Mouse (Mus musculus) frontal cortex, postnatal 10 days (tissue): Measurements from ENCODE around the gene Plin3.

Experiments
- DNase-seq, 2 experiments: peaks; one replicate each; pipeline ENCODE4 v3.0.0; 2022; ENCODE audit warnings: low spot score in 2 of 2, mixed read lengths in 1 of 2

The Plin3 gene

GRCm38 (mm10) chr17:56292531-56293222 lies at the start of gene Plin3:
Gene Plin3 (minus strand): TSS chr17:56292873.
- DNase-seq, result no peak

GRCm38 (mm10) chr17:56340717-56341116 lies 48.0 kb upstream of the Plin3 start:
- DNase-seq, result no peak

GRCm38 (mm10) chr17:56338909-56339308 lies 46.2 kb upstream of the Plin3 start:
- DNase-seq, result no peak

GRCm38 (mm10) chr17:56337791-56338190 lies 45.1 kb upstream of the Plin3 start:
- DNase-seq, result no peak

- peak; percentile 44 to 53 for DNase-seq
Observed at GRCm38 (mm10) chr17:56337190-56337589, 44.5 kb upstream of the Plin3 start.

- DNase-seq, result no peak
Observed at GRCm38 (mm10) chr17:56332987-56333386, 40.3 kb upstream of the Plin3 start.

- DNase-seq, result no peak
Observed at GRCm38 (mm10) chr17:56331256-56331655, 38.6 kb upstream of the Plin3 start.

GRCm38 (mm10) chr17:56330345-56330744 lies 37.7 kb upstream of the Plin3 start:
- no peak for DNase-seq

- DNase-seq, result no peak
Observed at GRCm38 (mm10) chr17:56329267-56329666, 36.6 kb upstream of the Plin3 start.

GRCm38 (mm10) chr17:56326153-56327147 lies 33.8 kb upstream of the Plin3 start:
- no peak for DNase-seq

- peak; percentile 99 to 100 for DNase-seq
Observed at GRCm38 (mm10) chr17:56325450-56326152, 32.9 kb upstream of the Plin3 start, which contains the start of gene Kdm4b. Gene Kdm4b (plus strand): TSS chr17:56326062.

- DNase-seq, result no peak
Observed at GRCm38 (mm10) chr17:56324419-56324818, 31.7 kb upstream of the Plin3 start.

- DNase-seq, result no peak
Observed at GRCm38 (mm10) chr17:56309191-56309945, 16.7 kb upstream of the Plin3 start.

- no peak for DNase-seq
Observed at GRCm38 (mm10) chr17:56308088-56308487, 15.4 kb upstream of the Plin3 start.

GRCm38 (mm10) chr17:56305826-56306225 lies 13.2 kb upstream of the Plin3 start:
- DNase-seq, result no peak

- no peak for DNase-seq
Observed at GRCm38 (mm10) chr17:56305156-56305555, 12.5 kb upstream of the Plin3 start.

- no peak for DNase-seq
Observed at GRCm38 (mm10) chr17:56304718-56305117, 12.0 kb upstream of the Plin3 start.

GRCm38 (mm10) chr17:56303847-56304586 lies 11.3 kb upstream of the Plin3 start:
- peak; percentile 86 to 93 for DNase-seq

- no peak for DNase-seq
Observed at GRCm38 (mm10) chr17:56303160-56303846, 10.6 kb upstream of the Plin3 start, which contains the start of gene Uhrf1. Gene Uhrf1 (plus strand): TSS chr17:56303321.
